Mouse (Mus musculus) heart, embryonic 10.5 days (tissue): ENCODE data around the gene Ctnnbip1. TPM values are rescaled to one million over a fixed set of nuclear protein-coding genes. Genes with fewer than 3 reads are reported as not detected.

ENCODE experiments used
- DNase-seq: peaks from one replicate; pipeline ENCODE4 v3.0.0-alpha.2; 2017; ENCODE audit warnings: low spot score
- H3K27ac ChIP-seq: fragments of 300-500 bp; sonication (generic); 2 replicates; pipeline ENCODE4 v1.5.1; 2016; ENCODE audit warnings: mild to moderate bottlenecking
- H3K27me3 ChIP-seq: fragments of 300-500 bp; sonication (generic); 2 replicates; pipeline ENCODE4 v1.6.1; 2016; ENCODE audit warnings: mild to moderate bottlenecking; ENCODE audit not compliant: poor library complexity, insufficient read depth, severe bottlenecking
- H3K36me3 ChIP-seq: fragments of 300-500 bp; sonication (generic); 2 replicates; pipeline ENCODE4 v1.6.1; 2016; ENCODE audit warnings: mild to moderate bottlenecking, moderate library complexity
- H3K4me1 ChIP-seq: fragments of 300-500 bp; sonication (generic); 2 replicates; pipeline ENCODE4 v1.6.1; 2016; ENCODE audit warnings: mild to moderate bottlenecking
- H3K4me3 ChIP-seq: fragments of 300-500 bp; sonication (generic); 2 replicates; pipeline ENCODE4 v1.5.1; 2016; ENCODE audit warnings: mild to moderate bottlenecking, moderate library complexity
- H3K9me3 ChIP-seq: fragments of 300-500 bp; sonication (generic); 2 replicates; pipeline ENCODE4 v1.6.1; 2016; ENCODE audit warnings: mild to moderate bottlenecking, moderate library complexity
- WGBS: fragments of 180-500 bp; shearing (Covaris S2); methylation state at CpG from one replicate; pipeline ENCODE4 v1.1.7; 2016; 5-methylcytosine and 5-hydroxymethylcytosine counted together
- polyA plus RNA-seq: library from polyadenylated mRNA; unstranded; fragments of >200 nt; fragmentation: Nextera tagmentation; extraction: Ambion mirVana; gene quantifications from 2 replicates; pipeline ENCODE4 v1.2.1, GENCODE M21; 2016

Gene Ctnnbip1
- polyA plus RNA-seq, 1 experiment from 2014 or later = 49.9 TPM

- H3K9me3 ChIP-seq = no peaks in the 10 kb centered on the region
- no peak for DNase-seq
- H3K4me1 ChIP-seq = peaks cover 27% of the 10 kb centered on the region
- H3K27ac ChIP-seq = peak within 1 kb of the TSS; percentile 92
- H3K4me3 ChIP-seq = peak within 1 kb of the TSS; percentile 95
- peaks cover 74% of the 10 kb centered on the region for H3K27me3 ChIP-seq
- WGBS = under 1% methylated on average over 61 of the region's 103 CpGs
- H3K36me3 ChIP-seq = no peaks in the 10 kb centered on the region
Measured at GRCm38 (mm10) chr4:149586044-149586782, 68.2 kb downstream of the Ctnnbip1 start, which contains the start of gene Clstn1. Gene Clstn1, plus strand, starts transcription at chr4:149586468.

GRCm38 (mm10) chr4:149586783-149587595, 69.0 kb downstream of the Ctnnbip1 start:
- Histone ChIP-seq H3K4me1 (peaks cover 27% of the 10 kb centered on the region), H3K27me3 (peaks cover 67% of the 10 kb centered on the region), H3K36me3 (no peaks in the 10 kb centered on the region), H3K9me3 (no peaks in the 10 kb centered on the region), H3K27ac (peak overlapping the region; percentile 92), H3K4me3 (peak overlapping the region; percentile 95)
- no peak for DNase-seq
- under 1% methylated on average over 72 of the region's 72 CpGs for WGBS

- peaks cover 62% of the 10 kb centered on the region for H3K27me3 ChIP-seq
- peak overlapping the region; percentile 95 for H3K4me3 ChIP-seq
- WGBS = 7% methylated on average over 24 of the region's 24 CpGs
- H3K4me1 ChIP-seq = peaks cover 27% of the 10 kb centered on the region
- no peak for DNase-seq
- H3K9me3 ChIP-seq = no peaks in the 10 kb centered on the region
- H3K36me3 ChIP-seq = no peaks in the 10 kb centered on the region
- H3K27ac ChIP-seq = peak overlapping the region; percentile 92; the same call in 1 of the 2 replicates
Measured at GRCm38 (mm10) chr4:149587596-149588168, 69.6 kb downstream of the Ctnnbip1 start.

GRCm38 (mm10) chr4:149590200-149590599, 72.2 kb downstream of the Ctnnbip1 start:
- Histone ChIP-seq H3K9me3 (no peaks in the 10 kb centered on the region), H3K36me3 (no peaks in the 10 kb centered on the region), H3K4me3 (no peak overlapping the region), H3K27me3 (peaks cover 41% of the 10 kb centered on the region), H3K4me1 (peaks cover 34% of the 10 kb centered on the region), H3K27ac (no peak overlapping the region)
- WGBS = 59% methylated on average over 1 of the region's 1 CpGs
- DNase-seq = no peak

GRCm38 (mm10) chr4:149591486-149591885, 73.5 kb downstream of the Ctnnbip1 start:
- DNase-seq = no peak
- H3K9me3 ChIP-seq = no peaks in the 10 kb centered on the region
- H3K36me3 ChIP-seq = no peaks in the 10 kb centered on the region; the same call in 1 of the 2 replicates
- 83% methylated on average over 2 of the region's 2 CpGs for WGBS
- H3K27me3 ChIP-seq = peaks cover 28% of the 10 kb centered on the region
- H3K4me1 ChIP-seq = peaks cover 23% of the 10 kb centered on the region
- H3K27ac ChIP-seq = no peak overlapping the region
- H3K4me3 ChIP-seq = no peak overlapping the region

GRCm38 (mm10) chr4:149594913-149595581, 77.0 kb downstream of the Ctnnbip1 start:
- H3K4me1 ChIP-seq = peaks cover 14% of the 10 kb centered on the region
- H3K27ac ChIP-seq = no peak overlapping the region
- no peak for DNase-seq
- H3K4me3 ChIP-seq = no peak overlapping the region
- no peaks in the 10 kb centered on the region; the same call in 1 of the 2 replicates for H3K36me3 ChIP-seq
- H3K9me3 ChIP-seq = no peaks in the 10 kb centered on the region
- no peaks in the 10 kb centered on the region for H3K27me3 ChIP-seq
- WGBS = 86% methylated on average over 9 of the region's 9 CpGs

- Histone ChIP-seq H3K27ac (no peak overlapping the region), H3K27me3 (no peaks in the 10 kb centered on the region), H3K4me3 (no peak overlapping the region), H3K4me1 (peaks cover 35% of the 10 kb centered on the region), H3K9me3 (no peaks in the 10 kb centered on the region), H3K36me3 (no peaks in the 10 kb centered on the region; the same call in 1 of the 2 replicates)
- DNase-seq = no peak
- WGBS = 69% methylated on average over 12 of the region's 12 CpGs
Measured at GRCm38 (mm10) chr4:149597641-149598208, 79.7 kb downstream of the Ctnnbip1 start.

- H3K36me3 ChIP-seq = no peaks in the 10 kb centered on the region; the same call in 1 of the 2 replicates
- H3K4me3 ChIP-seq = no peak overlapping the region
- WGBS = 92% methylated on average over 6 of the region's 6 CpGs
- H3K9me3 ChIP-seq = no peaks in the 10 kb centered on the region
- no peak overlapping the region for H3K27ac ChIP-seq
- H3K27me3 ChIP-seq = no peaks in the 10 kb centered on the region
- peaks cover 33% of the 10 kb centered on the region for H3K4me1 ChIP-seq
- no peak for DNase-seq
Measured at GRCm38 (mm10) chr4:149599549-149599948, 81.5 kb downstream of the Ctnnbip1 start.

- Histone ChIP-seq H3K27ac (no peak overlapping the region), H3K4me1 (peaks cover 33% of the 10 kb centered on the region), H3K27me3 (no peaks in the 10 kb centered on the region), H3K4me3 (no peak overlapping the region), H3K9me3 (no peaks in the 10 kb centered on the region), H3K36me3 (no peaks in the 10 kb centered on the region; the same call in 1 of the 2 replicates)
- WGBS = 71% methylated on average over 4 of the region's 4 CpGs
- DNase-seq = no peak
Measured at GRCm38 (mm10) chr4:149600130-149600529, 82.1 kb downstream of the Ctnnbip1 start.

- Histone ChIP-seq H3K36me3 (no peaks in the 10 kb centered on the region), H3K9me3 (no peaks in the 10 kb centered on the region), H3K4me3 (0 out of 2 replicates have a peak overlapping the region, but pooled peaks have one; percentile 12), H3K4me1 (peaks cover 36% of the 10 kb centered on the region), H3K27me3 (no peaks in the 10 kb centered on the region), H3K27ac (peak overlapping the region; percentile 47; the same call in 1 of the 2 replicates)
- 27% methylated on average over 4 of the region's 4 CpGs for WGBS
- no peak for DNase-seq
Measured at GRCm38 (mm10) chr4:149601484-149601883, 83.4 kb downstream of the Ctnnbip1 start.

GRCm38 (mm10) chr4:149602236-149602635, 84.2 kb downstream of the Ctnnbip1 start:
- no peak for DNase-seq
- Histone ChIP-seq H3K9me3 (no peaks in the 10 kb centered on the region), H3K4me3 (no peak overlapping the region), H3K27me3 (no peaks in the 10 kb centered on the region), H3K36me3 (no peaks in the 10 kb centered on the region), H3K27ac (no peak overlapping the region), H3K4me1 (peaks cover 43% of the 10 kb centered on the region)
- WGBS = 72% methylated on average over 7 of the region's 7 CpGs

- Histone ChIP-seq H3K4me1 (peaks cover 51% of the 10 kb centered on the region), H3K36me3 (no peaks in the 10 kb centered on the region), H3K27me3 (no peaks in the 10 kb centered on the region), H3K27ac (no peak overlapping the region), H3K4me3 (no peak overlapping the region), H3K9me3 (no peaks in the 10 kb centered on the region)
- DNase-seq = no peak
- WGBS = 56% methylated on average over 1 of the region's 1 CpGs
Measured at GRCm38 (mm10) chr4:149603860-149604259, 85.8 kb downstream of the Ctnnbip1 start.
